Mouse (Mus musculus) adrenal gland, adult 8-10 months (tissue): ENCODE data around the gene Cbfa2t2. TPM values are rescaled to one million over a fixed set of nuclear protein-coding genes. Genes with fewer than 3 reads are reported as not detected.

Experiments
- DNase-seq: peaks from one replicate; pipeline ENCODE4 v3.0.0; 2022
- total RNA-seq, 4 experiments: library from RNA; stranded (reverse); gene quantifications; 2 replicates each; pipeline ENCODE4 v1.2.4; 2022

Gene Cbfa2t2
- total RNA-seq, 4 experiments from 2014 or later = 34.0 to 55.4 (median 43.4) TPM

DNA sequence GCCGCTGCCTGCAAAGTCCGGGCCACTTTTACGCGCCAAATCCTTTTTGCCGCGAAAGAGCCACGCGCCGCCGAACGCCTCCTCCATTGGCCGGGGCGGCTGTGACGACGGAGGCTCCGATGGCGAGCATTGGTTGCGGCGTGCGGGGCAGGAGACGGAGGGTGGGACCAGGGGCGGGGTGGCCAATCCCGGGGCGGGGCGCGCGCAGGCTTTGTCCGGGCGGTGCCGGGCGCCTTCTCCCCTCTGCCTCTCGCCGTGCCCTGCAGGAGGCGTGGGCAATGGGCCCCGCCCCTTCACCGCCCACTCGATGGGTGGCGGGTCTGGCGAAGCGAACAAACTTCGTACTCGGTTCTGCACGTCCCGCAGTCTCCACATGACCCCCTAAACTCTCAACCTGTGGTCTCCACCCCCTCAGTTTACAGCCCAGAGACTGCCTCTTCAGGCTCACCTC lies 133.6 kb downstream of the Cbfa2t2 start, which contains the start of gene E2f1:
E2f1 (minus strand) TSS at position 57 of the 451 bp plus-strand sequence.
- peak; percentile 92 for DNase-seq

GRCm38 (mm10) chr2:154570666-154571065 lies 134.4 kb downstream of the Cbfa2t2 start:
- no peak for DNase-seq

DNA sequence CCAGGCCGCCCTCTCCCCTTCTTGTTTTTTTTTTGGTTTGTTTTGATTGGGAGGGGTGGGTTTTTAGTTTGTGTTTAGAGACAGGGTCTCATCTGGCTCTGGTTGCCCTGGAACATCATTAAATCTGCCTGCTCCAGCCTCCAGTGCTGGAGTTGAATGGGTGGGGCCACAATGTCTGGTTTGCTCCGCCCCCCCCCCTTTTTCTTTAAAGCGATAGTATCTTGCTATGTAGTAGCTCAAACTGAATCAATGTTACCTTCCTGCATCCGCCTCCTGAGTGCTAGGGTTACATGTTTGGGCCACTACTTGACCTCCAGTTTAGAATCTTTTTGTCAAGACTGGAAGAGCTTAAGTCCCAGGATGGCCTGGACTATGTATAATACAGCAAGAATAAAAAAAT lies 135.0 kb downstream of the Cbfa2t2 start:
- no peak for DNase-seq

DNA sequence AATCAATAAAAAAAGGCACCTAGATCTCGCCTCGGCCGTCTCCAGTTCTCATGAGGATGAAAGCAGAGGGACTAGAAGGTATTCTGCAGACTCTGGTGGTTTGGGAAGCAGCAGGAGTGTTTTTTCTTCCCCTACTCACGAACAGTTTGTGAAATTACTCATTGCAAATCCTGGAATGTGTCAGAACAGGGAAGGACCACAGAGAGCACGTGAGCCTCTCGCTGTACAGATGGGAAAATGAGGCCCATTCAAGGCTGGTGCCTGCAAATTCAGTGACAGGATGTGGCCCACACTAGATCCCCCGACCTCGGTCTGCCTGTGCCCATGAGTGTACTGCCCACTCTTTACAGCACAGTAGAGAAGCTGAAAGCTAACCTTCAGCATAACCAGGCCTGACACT lies 135.7 kb downstream of the Cbfa2t2 start:
- DNase-seq = no peak

DNA sequence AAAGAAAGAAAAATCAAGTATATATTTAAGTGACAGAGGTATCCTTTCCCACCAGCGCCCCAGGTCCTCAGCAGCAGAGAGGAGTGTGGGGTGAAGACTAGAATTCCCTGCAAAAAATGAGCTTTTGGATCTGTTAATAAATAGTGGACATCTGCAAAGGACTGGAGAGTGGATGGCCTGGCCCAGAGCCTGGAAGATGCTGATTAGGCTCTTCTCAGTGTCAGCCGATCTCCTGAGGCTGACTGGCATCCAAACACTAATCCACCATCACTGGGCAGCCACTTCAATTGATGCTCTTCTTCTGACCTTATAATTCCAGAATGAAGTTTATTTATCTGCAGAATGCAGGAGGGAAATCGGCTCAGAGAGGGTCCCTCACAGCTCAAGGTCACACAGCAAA lies 136.7 kb downstream of the Cbfa2t2 start:
- no peak for DNase-seq

DNA sequence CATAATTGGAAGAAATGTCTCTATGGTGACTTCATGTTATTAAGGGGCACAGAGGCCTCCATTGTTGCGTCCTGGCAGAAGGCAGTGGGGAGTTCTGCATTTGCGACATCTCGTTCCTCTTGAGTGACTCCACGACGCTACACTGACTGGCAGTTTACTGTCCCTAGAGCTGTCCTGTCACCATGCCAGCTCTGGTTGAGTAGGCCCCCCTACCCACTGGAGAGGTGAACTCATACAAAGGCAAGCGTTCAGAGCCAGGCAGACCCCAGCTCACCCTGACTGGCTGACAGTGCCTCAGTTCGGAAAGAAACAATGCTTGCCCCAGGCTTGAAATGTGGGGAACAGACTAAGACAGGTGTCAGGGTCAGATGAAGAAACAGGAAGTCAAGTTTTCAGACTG lies 138.0 kb downstream of the Cbfa2t2 start:
- no peak for DNase-seq

- no peak for DNase-seq
Observed at GRCm38 (mm10) chr2:154576876-154577743, 140.8 kb downstream of the Cbfa2t2 start.

GRCm38 (mm10) chr2:154577744-154578067 lies 141.4 kb downstream of the Cbfa2t2 start:
- no peak for DNase-seq

DNA sequence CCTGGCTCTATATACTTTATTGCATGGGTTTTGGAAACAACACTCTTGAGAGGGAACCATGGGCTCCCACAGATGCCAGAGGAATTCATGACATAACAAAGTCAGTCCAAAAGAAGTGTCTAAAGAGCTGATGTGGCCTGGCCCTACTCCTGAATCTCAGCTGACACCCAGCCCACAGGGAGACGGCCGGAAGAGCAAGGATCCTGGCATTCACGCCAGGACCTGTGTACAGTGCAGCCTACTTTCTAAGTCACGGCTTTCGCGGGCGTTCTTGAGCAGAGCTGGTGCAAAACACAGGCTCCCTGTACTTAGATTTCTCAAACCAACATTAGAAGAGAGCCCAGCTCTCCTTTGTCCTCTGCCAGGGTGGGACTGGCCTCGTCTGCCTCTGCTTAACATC lies 144.3 kb downstream of the Cbfa2t2 start:
- DNase-seq = no peak

DNA sequence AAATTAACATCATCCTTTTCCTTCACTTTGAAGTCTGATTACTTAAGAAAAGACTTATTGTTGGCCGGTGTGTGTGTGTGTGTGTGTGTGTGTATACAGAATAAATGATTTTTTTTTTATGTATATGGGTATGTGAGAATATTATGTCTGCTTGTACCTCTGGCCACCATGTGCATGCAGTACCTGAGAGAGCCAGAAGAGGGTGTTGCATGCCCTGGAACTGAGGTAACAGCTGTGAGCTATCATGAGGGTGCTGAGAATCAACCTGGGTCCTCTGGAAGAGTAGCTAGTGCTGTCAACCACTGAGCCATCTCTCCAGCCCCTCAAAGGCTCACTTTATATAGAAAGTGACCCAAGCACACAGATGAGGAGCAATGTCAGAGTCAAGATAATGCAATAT lies 145.1 kb downstream of the Cbfa2t2 start:
- no peak for DNase-seq

DNA sequence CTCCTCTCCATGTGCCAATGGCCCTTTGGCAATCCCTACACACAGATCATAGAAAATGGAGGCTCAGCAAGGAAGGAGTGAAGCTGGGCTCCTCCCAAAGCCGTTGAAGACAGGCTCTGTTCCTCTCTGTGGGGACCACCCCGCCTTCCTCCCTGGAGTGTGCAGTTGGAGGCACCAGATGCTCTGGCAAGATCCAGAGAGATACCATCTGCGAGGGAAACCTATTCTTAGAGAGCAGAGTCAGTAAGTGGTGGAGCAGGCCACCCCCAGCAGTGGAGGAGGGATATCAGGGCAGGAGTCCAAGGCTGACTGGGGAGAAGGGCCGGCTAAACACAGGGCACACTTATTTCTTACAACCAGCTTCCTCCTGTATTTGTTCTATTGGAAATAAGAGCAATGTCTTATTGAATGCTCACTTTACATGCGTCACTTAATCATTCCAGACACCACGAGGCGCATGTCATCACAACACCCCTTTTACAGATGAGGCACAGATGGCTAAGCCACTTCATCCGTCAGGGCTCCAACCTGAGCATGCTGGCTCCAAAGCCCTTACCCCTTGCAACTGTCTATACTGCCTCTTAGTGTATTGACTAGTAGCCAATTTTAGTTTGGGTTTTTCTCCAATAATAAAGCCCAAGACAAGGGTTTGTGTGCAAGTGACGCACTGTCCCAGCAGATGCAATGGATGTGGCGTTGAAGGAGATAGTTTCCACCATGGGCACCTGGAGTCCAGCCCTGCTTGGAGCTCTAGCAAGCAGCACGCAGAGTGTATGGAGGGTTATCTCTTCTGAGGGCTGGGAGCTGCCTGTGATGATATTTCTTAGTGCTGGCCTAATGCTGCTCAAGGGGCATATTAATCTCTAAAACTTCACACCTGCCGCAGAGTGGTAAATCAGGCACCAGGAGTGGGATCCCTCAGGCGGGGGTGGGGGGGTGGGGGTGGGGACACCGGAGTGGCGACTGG lies 147.9 kb downstream of the Cbfa2t2 start:
- no peak for DNase-seq

GRCm38 (mm10) chr2:154584931-154585601 lies 148.8 kb downstream of the Cbfa2t2 start:
- DNase-seq = no peak

DNA sequence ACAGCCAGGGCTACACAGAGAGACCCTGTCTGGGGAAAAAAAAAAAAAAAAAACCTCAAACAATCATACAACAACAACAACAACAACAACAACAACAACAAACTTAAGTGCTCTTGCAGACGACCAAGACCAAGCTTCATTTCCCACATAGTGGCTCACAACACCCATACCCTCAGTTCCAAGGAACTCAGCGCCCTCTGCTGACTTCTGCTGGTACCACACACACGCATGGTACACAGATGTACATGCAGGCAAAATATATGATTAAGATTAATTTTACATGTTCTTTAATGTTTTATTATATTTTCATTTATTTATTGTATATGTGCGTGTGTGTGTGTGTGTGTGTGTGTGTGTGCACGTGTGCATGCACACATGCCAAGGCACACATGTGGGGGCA lies 150.1 kb downstream of the Cbfa2t2 start:
- DNase-seq = no peak

Other genes with a start within 250 kb of the Cbfa2t2 start
- gene Bpifb1, start 245.7 kb upstream of the Cbfa2t2 start, total RNA-seq = not detected
- gene Bpifb5, start 212.7 kb upstream of the Cbfa2t2 start, total RNA-seq = under 1 TPM in 2 of 4 experiments, not detected in 2; 0.24 to 0.35 TPM
- under 1 TPM in 1 of 4 experiments, not detected in 3; 0.87 TPM for gene Bpifb9a, start 178.6 kb upstream of the Cbfa2t2 start, total RNA-seq
- under 1 TPM in 1 of 4 experiments, not detected in 3; 0.87 TPM for gene Bpifb9b, start 129.3 kb upstream of the Cbfa2t2 start, total RNA-seq
- 10 to 100 TPM; 13.7 to 25.4 (median 18.6) TPM for gene Cdk5rap1, start 63.5 kb upstream of the Cbfa2t2 start, total RNA-seq
- gene Snta1, start 28.4 kb upstream of the Cbfa2t2 start, total RNA-seq = 10 to 100 TPM; 21.3 to 37.6 (median 31.5) TPM
- gene 1700003F12Rik, start 110.6 kb downstream of the Cbfa2t2 start, total RNA-seq = under 1 TPM in 2 of 4 experiments, not detected in 2; 0.46 to 0.71 TPM
- gene Actl10, start 115.3 kb downstream of the Cbfa2t2 start, total RNA-seq = under 1 TPM in 2 of 4 experiments, not detected in 2; 0.17 to 0.31 TPM
- 1 to 10 TPM in 3 of 4 experiments, under 1 TPM in 1; 0.41 to 3.1 (median 2.6) TPM for gene Necab3, start 122.4 kb downstream of the Cbfa2t2 start, total RNA-seq
- gene E2f1, start 133.4 kb downstream of the Cbfa2t2 start, total RNA-seq = 10 to 100 TPM in 3 of 4 experiments, 1 to 10 TPM in 1; 9.9 to 12.9 (median 12.0) TPM
- 10 to 100 TPM; 28.8 to 36.5 (median 32.1) TPM for gene Pxmp4, start 167.2 kb downstream of the Cbfa2t2 start, total RNA-seq
- gene Zfp341, start 176.8 kb downstream of the Cbfa2t2 start, total RNA-seq = 1 to 10 TPM; 2.9 to 4.4 (median 4.0) TPM
- 1 to 10 TPM in 1 of 4 experiments, not detected in 3; 1.4 TPM for gene 4930519P11Rik, start 177.0 kb downstream of the Cbfa2t2 start, total RNA-seq
- gene Chmp4b, start 215.2 kb downstream of the Cbfa2t2 start, total RNA-seq = 100 to 1,000 TPM; 224 to 310 (median 256) TPM